ENCODE assay signal across 26 mouse cellular contexts in genomic region chr6:127949885-127950284, GRCm38 (mm10).
"Had no signal": no experiment of that assay in that cellular context is flagged by ENCODE, and none has a peak within 500 bp of the region (broad histone marks: within the 10 kb centered on the region; RNA-seq: fewer than 3 reads in every experiment).

No protein-coding gene starts in this region.

- H3K27me3 ChIP-seq: limb, embryonic 12.5 days; limb, embryonic 13.5 days; limb, embryonic 15.5 days; liver, embryonic 12.5 days; liver, embryonic 13.5 days; liver, embryonic 15.5 days; lung, embryonic 15.5 days; midbrain, embryonic 15.5 days had no signal

- H3K27ac ChIP-seq: limb, embryonic 10.5 days; limb, embryonic 12.5 days; limb, embryonic 13.5 days; limb, embryonic 15.5 days; liver, embryonic 12.5 days; liver, embryonic 13.5 days; liver, embryonic 14.5 days; liver, embryonic 15.5 days; lung, embryonic 15.5 days; macrophage; midbrain, embryonic 10.5 days; midbrain, embryonic 12.5 days; midbrain, embryonic 13.5 days; midbrain, embryonic 15.5 days; neural tube, embryonic 12.5 days had no signal

- H3K4me1 ChIP-seq: limb, embryonic 10.5 days; limb, embryonic 12.5 days; limb, embryonic 13.5 days; limb, embryonic 15.5 days; liver, embryonic 12.5 days; liver, embryonic 13.5 days; liver, embryonic 15.5 days; lung, embryonic 15.5 days; midbrain, embryonic 10.5 days; midbrain, embryonic 12.5 days; midbrain, embryonic 13.5 days; midbrain, embryonic 15.5 days; neural tube, embryonic 12.5 days had no signal

- DNase-seq: liver; liver, embryonic 13.5 days; liver, postnatal 0 days; lung, adult 18-20 months; lung, adult 2 months; lung, embryonic 14.5 days; lung, postnatal 10 days; lung, postnatal 14 days; lung, postnatal 36 days; lung, postnatal 4 days; midbrain, embryonic 14.5 days had no signal

- H3K4me3 ChIP-seq: limb, embryonic 10.5 days; limb, embryonic 12.5 days; limb, embryonic 13.5 days; limb, embryonic 15.5 days; liver, embryonic 12.5 days; liver, embryonic 13.5 days; liver, embryonic 15.5 days; lung, embryonic 15.5 days; midbrain, embryonic 10.5 days; midbrain, embryonic 12.5 days; midbrain, embryonic 13.5 days; midbrain, embryonic 15.5 days; myocyte; neural tube, embryonic 12.5 days had no signal
